Mouse (Mus musculus) erythroblast, embryonic 14.5 days (primary cell): ENCODE results near the gene Cftr. TPM values are rescaled to one million over a fixed set of nuclear protein-coding genes. Genes with fewer than 3 reads are reported as not detected.
A peak's percentile ranks its signal among the peaks of the same experiment; 100 is the strongest.

Source experiments
- H3K27me3 ChIP-seq: 2 replicates; pipeline ENCODE4 v1.6.1; 2012; ENCODE audit warnings: inconsistent platforms; ENCODE audit not compliant: control insufficient read depth
- H3K36me3 ChIP-seq: 2 replicates; pipeline ENCODE4 v1.6.1; 2012; ENCODE audit warnings: mild to moderate bottlenecking, inconsistent platforms; ENCODE audit not compliant: control insufficient read depth
- H3K4me1 ChIP-seq: 2 replicates; pipeline ENCODE4 v1.6.1; 2012; ENCODE audit warnings: inconsistent platforms; ENCODE audit not compliant: control insufficient read depth
- H3K4me3 ChIP-seq: replicated peaks from 2 replicates; pipeline ENCODE3; 2012; ENCODE audit warnings: moderate library complexity, mild to moderate bottlenecking, inconsistent platforms
- H3K9me3 ChIP-seq: 2 replicates; pipeline ENCODE4 v1.6.1; 2012; ENCODE audit warnings: low read length, inconsistent platforms, mixed read lengths; ENCODE audit not compliant: control insufficient read depth
- GATA1 ChIP-seq: IDR thresholded peaks from 2 replicates; pipeline ENCODE4 v1.6.1; 2012; ENCODE audit warnings: low read length, inconsistent platforms, mixed read lengths
- TAL1 ChIP-seq: IDR thresholded peaks from 3 replicates; pipeline ENCODE4 v1.6.1; 2012; ENCODE audit warnings: low read length, inconsistent platforms, mixed read lengths
- polyA plus RNA-seq: library from polyadenylated mRNA; stranded (reverse); fragments of >175 nt; gene quantifications from 2 replicates; pipeline ENCODE4 v1.2.3, GENCODE M21; 2012

The Cftr gene
- polyA plus RNA-seq, 1 experiment = not detected

- no peaks in the 10 kb centered on the region for H3K9me3 ChIP-seq
Observed at GRCm38 (mm10) chr6:18220691-18221090, 50.2 kb downstream of the Cftr start.

GRCm38 (mm10) chr6:18223206-18223605, 52.7 kb downstream of the Cftr start:
- no peaks in the 10 kb centered on the region for H3K9me3 ChIP-seq
- H3K36me3 ChIP-seq = no peaks in the 10 kb centered on the region
- H3K4me3 ChIP-seq = no peak overlapping the region
- TF ChIP-seq GATA1 (no peak), TAL1 (no peak)
- H3K4me1 ChIP-seq = no peaks in the 10 kb centered on the region; the same call in 1 of the 2 replicates
- H3K27me3 ChIP-seq = no peaks in the 10 kb centered on the region

More at GRCm38 (mm10) chr6:18220691-18221090, 50.2 kb downstream of the Cftr start:
- Histone ChIP-seq H3K4me3 (no peak overlapping the region), H3K27me3 (no peaks in the 10 kb centered on the region), H3K4me1 (no peaks in the 10 kb centered on the region; the same call in 1 of the 2 replicates), H3K36me3 (no peaks in the 10 kb centered on the region)
- TF ChIP-seq TAL1 = no peak
- TF ChIP-seq GATA1 = no peak

- no peaks in the 10 kb centered on the region for H3K9me3 ChIP-seq
- TF ChIP-seq GATA1 = no peak
- TF ChIP-seq TAL1 = no peak
- H3K27me3 ChIP-seq = no peaks in the 10 kb centered on the region
- no peak overlapping the region for H3K4me3 ChIP-seq
- no peaks in the 10 kb centered on the region; the same call in 1 of the 2 replicates for H3K4me1 ChIP-seq
- no peaks in the 10 kb centered on the region for H3K36me3 ChIP-seq
Observed at GRCm38 (mm10) chr6:18225157-18225556, 54.7 kb downstream of the Cftr start.

GRCm38 (mm10) chr6:18246495-18246894, 76.0 kb downstream of the Cftr start:
- no peaks in the 10 kb centered on the region for H3K4me1 ChIP-seq
- H3K4me3 ChIP-seq = no peak overlapping the region
- no peak for TF ChIP-seq TAL1
- no peak for TF ChIP-seq GATA1
- H3K27me3 ChIP-seq = no peaks in the 10 kb centered on the region
- H3K9me3 ChIP-seq = no peaks in the 10 kb centered on the region
- H3K36me3 ChIP-seq = no peaks in the 10 kb centered on the region

- Histone ChIP-seq H3K27me3 (no peaks in the 10 kb centered on the region), H3K9me3 (no peaks in the 10 kb centered on the region), H3K4me1 (no peaks in the 10 kb centered on the region), H3K4me3 (no peak overlapping the region), H3K36me3 (no peaks in the 10 kb centered on the region)
- TF ChIP-seq TAL1 (no peak), GATA1 (no peak)
Observed at GRCm38 (mm10) chr6:18247891-18248463, 77.5 kb downstream of the Cftr start.

- no peaks in the 10 kb centered on the region for H3K4me1 ChIP-seq
- H3K9me3 ChIP-seq = no peaks in the 10 kb centered on the region
- H3K4me3 ChIP-seq = no peak overlapping the region
- H3K27me3 ChIP-seq = no peaks in the 10 kb centered on the region
- TF ChIP-seq GATA1 (no peak), TAL1 (no peak)
- H3K36me3 ChIP-seq = no peaks in the 10 kb centered on the region
Observed at GRCm38 (mm10) chr6:18248464-18248863, 78.0 kb downstream of the Cftr start.

GRCm38 (mm10) chr6:18254586-18254985, 84.1 kb downstream of the Cftr start:
- no peaks in the 10 kb centered on the region for H3K9me3 ChIP-seq
- no peak overlapping the region for H3K4me3 ChIP-seq
- H3K4me1 ChIP-seq = no peaks in the 10 kb centered on the region
- no peaks in the 10 kb centered on the region for H3K27me3 ChIP-seq
- no peak for TF ChIP-seq GATA1
- no peak for TF ChIP-seq TAL1
- no peaks in the 10 kb centered on the region for H3K36me3 ChIP-seq

GRCm38 (mm10) chr6:18270983-18271382, 100.5 kb downstream of the Cftr start:
- TF ChIP-seq GATA1 = no peak
- no peaks in the 10 kb centered on the region for H3K4me1 ChIP-seq
- no peaks in the 10 kb centered on the region for H3K9me3 ChIP-seq
- H3K4me3 ChIP-seq = no peak overlapping the region
- H3K27me3 ChIP-seq = no peaks in the 10 kb centered on the region
- no peaks in the 10 kb centered on the region for H3K36me3 ChIP-seq

GRCm38 (mm10) chr6:18300781-18301180, 130.3 kb downstream of the Cftr start:
- H3K9me3 ChIP-seq = no peaks in the 10 kb centered on the region
- H3K4me3 ChIP-seq = no peak overlapping the region
- peaks cover 9% of the 10 kb centered on the region for H3K4me1 ChIP-seq
- H3K36me3 ChIP-seq = no peaks in the 10 kb centered on the region
- TF ChIP-seq GATA1 = no peak
- 0 out of 3 replicates have a peak, but pooled peaks have one; percentile 13 for TF ChIP-seq TAL1
- H3K27me3 ChIP-seq = no peaks in the 10 kb centered on the region

GRCm38 (mm10) chr6:18302105-18302504, 131.6 kb downstream of the Cftr start:
- Histone ChIP-seq H3K9me3 (no peaks in the 10 kb centered on the region), H3K4me1 (peaks cover 9% of the 10 kb centered on the region), H3K4me3 (no peak overlapping the region), H3K27me3 (no peaks in the 10 kb centered on the region), H3K36me3 (no peaks in the 10 kb centered on the region)
- TF ChIP-seq TAL1 = no peak
- TF ChIP-seq GATA1 = no peak
